Mouse (Mus musculus): Measurements from ENCODE around the gene Abraxas1. TPM values are rescaled to one million over a fixed set of nuclear protein-coding genes. Genes with fewer than 3 reads are reported as not detected.

The Abraxas1 gene
- not detected in 2 replicates for polyA plus RNA-seq (2012; ENCODE audit: insufficient read depth, insufficient read length, low replicate concordance, missing spikeins)

GRCm38 (mm10) chr5:100820483-100821184 is at the start of gene Abraxas1:
Gene Abraxas1, minus strand, starts transcription at chr5:100820965.
- TF ChIP-seq CTCF (IDR thresholded peaks at IDR 0.05; ENCODE audit: insufficient read depth, low read depth, low read length) = no peak
- TF ChIP-seq POLR2A (IDR thresholded peaks at IDR 0.05; ENCODE audit: insufficient read depth, low read depth, low read length) = peak; percentile 71; the same call in 1 of the 2 replicates
- no peaks in the 10 kb centered on the region for H3K4me1 ChIP-seq (ENCODE audit: control insufficient read depth, insufficient read depth, low read length)
- H3K27ac ChIP-seq (ENCODE audit: insufficient read depth, low read depth, low read length) = peak within 1 kb of the TSS; percentile 16; the same call in 1 of the 2 replicates
- WGBS = under 1% methylated on average over 63 of the region's 63 CpGs
- H3K4me3 ChIP-seq (ENCODE audit: insufficient read depth, low read depth, low read length) = peak within 1 kb of the TSS; percentile 65

GRCm38 (mm10) chr5:100869197-100869895 is 48.6 kb upstream of the Abraxas1 start:
- no peak overlapping the region for H3K27ac ChIP-seq (ENCODE audit: insufficient read depth, low read depth, low read length)
- no peak overlapping the region for H3K4me3 ChIP-seq (ENCODE audit: insufficient read depth, low read depth, low read length)
- TF ChIP-seq CTCF (IDR thresholded peaks at IDR 0.05; ENCODE audit: insufficient read depth, low read depth, low read length) (no peak), POLR2A (IDR thresholded peaks at IDR 0.05; ENCODE audit: insufficient read depth, low read depth, low read length) (no peak)
- H3K4me1 ChIP-seq (ENCODE audit: control insufficient read depth, insufficient read depth, low read length) = no peaks in the 10 kb centered on the region
- 59% methylated on average over 4 of the region's 4 CpGs for WGBS

GRCm38 (mm10) chr5:100866183-100866582 is 45.4 kb upstream of the Abraxas1 start:
- Histone ChIP-seq H3K4me3 (ENCODE audit: insufficient read depth, low read depth, low read length) (no peak overlapping the region), H3K4me1 (ENCODE audit: control insufficient read depth, insufficient read depth, low read length) (0 out of 2 replicates have a peak, but pooled peaks cover 2% of the 10 kb centered on the region), H3K27ac (ENCODE audit: insufficient read depth, low read depth, low read length) (no peak overlapping the region)
- 48% methylated on average over 2 of the region's 2 CpGs for WGBS
- TF ChIP-seq POLR2A (IDR thresholded peaks at IDR 0.05; ENCODE audit: insufficient read depth, low read depth, low read length) = no peak
- TF ChIP-seq CTCF (IDR thresholded peaks at IDR 0.05; ENCODE audit: insufficient read depth, low read depth, low read length) = no peak

GRCm38 (mm10) chr5:100864438-100864837 is 43.7 kb upstream of the Abraxas1 start:
- Histone ChIP-seq H3K4me1 (ENCODE audit: control insufficient read depth, insufficient read depth, low read length) (0 out of 2 replicates have a peak, but pooled peaks cover 2% of the 10 kb centered on the region), H3K27ac (ENCODE audit: insufficient read depth, low read depth, low read length) (no peak overlapping the region), H3K4me3 (ENCODE audit: insufficient read depth, low read depth, low read length) (no peak overlapping the region)
- TF ChIP-seq CTCF (IDR thresholded peaks at IDR 0.05; ENCODE audit: insufficient read depth, low read depth, low read length) (no peak), POLR2A (IDR thresholded peaks at IDR 0.05; ENCODE audit: insufficient read depth, low read depth, low read length) (no peak)
- 87% methylated on average over 6 of the region's 6 CpGs for WGBS

- 0 out of 2 replicates have a peak, but pooled peaks cover 2% of the 10 kb centered on the region for H3K4me1 ChIP-seq (ENCODE audit: control insufficient read depth, insufficient read depth, low read length)
- TF ChIP-seq CTCF (IDR thresholded peaks at IDR 0.05; ENCODE audit: insufficient read depth, low read depth, low read length) (no peak), POLR2A (IDR thresholded peaks at IDR 0.05; ENCODE audit: insufficient read depth, low read depth, low read length) (no peak)
- whole genome bisulfite sequencing = 69% methylated on average over 2 of the region's 2 CpGs
- no peak overlapping the region for H3K4me3 ChIP-seq (ENCODE audit: insufficient read depth, low read depth, low read length)
- no peak overlapping the region for H3K27ac ChIP-seq (ENCODE audit: insufficient read depth, low read depth, low read length)
These were observed 42.3 kb upstream of the Abraxas1 start for GRCm38 (mm10) chr5:100863091-100863490.

- H3K4me1 ChIP-seq (ENCODE audit: control insufficient read depth, insufficient read depth, low read length) = 0 out of 2 replicates have a peak, but pooled peaks cover 2% of the 10 kb centered on the region
- no peak overlapping the region for H3K27ac ChIP-seq (ENCODE audit: insufficient read depth, low read depth, low read length)
- 85% methylated on average over 7 of the region's 7 CpGs for WGBS
- no peak overlapping the region for H3K4me3 ChIP-seq (ENCODE audit: insufficient read depth, low read depth, low read length)
- TF ChIP-seq CTCF (IDR thresholded peaks at IDR 0.05; ENCODE audit: insufficient read depth, low read depth, low read length) = no peak
- no peak for TF ChIP-seq POLR2A (IDR thresholded peaks at IDR 0.05; ENCODE audit: insufficient read depth, low read depth, low read length)
These were observed 41.0 kb upstream of the Abraxas1 start for GRCm38 (mm10) chr5:100861811-100862210.

GRCm38 (mm10) chr5:100861140-100861539 is 40.4 kb upstream of the Abraxas1 start:
- no peak overlapping the region for H3K4me3 ChIP-seq (ENCODE audit: insufficient read depth, low read depth, low read length)
- WGBS = 77% methylated on average over 4 of the region's 4 CpGs
- TF ChIP-seq POLR2A (IDR thresholded peaks at IDR 0.05; ENCODE audit: insufficient read depth, low read depth, low read length) = no peak
- TF ChIP-seq CTCF (IDR thresholded peaks at IDR 0.05; ENCODE audit: insufficient read depth, low read depth, low read length) = no peak
- H3K27ac ChIP-seq (ENCODE audit: insufficient read depth, low read depth, low read length) = no peak overlapping the region
- 0 out of 2 replicates have a peak, but pooled peaks cover 2% of the 10 kb centered on the region for H3K4me1 ChIP-seq (ENCODE audit: control insufficient read depth, insufficient read depth, low read length)

GRCm38 (mm10) chr5:100860417-100861053 is 39.8 kb upstream of the Abraxas1 start:
- Histone ChIP-seq H3K4me1 (ENCODE audit: control insufficient read depth, insufficient read depth, low read length) (0 out of 2 replicates have a peak, but pooled peaks cover 2% of the 10 kb centered on the region), H3K4me3 (ENCODE audit: insufficient read depth, low read depth, low read length) (no peak overlapping the region), H3K27ac (ENCODE audit: insufficient read depth, low read depth, low read length) (no peak overlapping the region)
- no peak for TF ChIP-seq CTCF (IDR thresholded peaks at IDR 0.05; ENCODE audit: insufficient read depth, low read depth, low read length)
- no peak for TF ChIP-seq POLR2A (IDR thresholded peaks at IDR 0.05; ENCODE audit: insufficient read depth, low read depth, low read length)
- WGBS = 84% methylated on average over 12 of the region's 12 CpGs

Measured in olfactory bulb, adult 2 months (tissue).